Mouse (Mus musculus): Measurements from ENCODE around the gene Gm20388. TPM values are rescaled to one million over a fixed set of nuclear protein-coding genes. Genes with fewer than 3 reads are reported as not detected.

Gene Gm20388
- total and polyA plus RNA-seq, 2 experiments from 2014 or later, result 17.3 TPM; not detected in 1

DNA sequence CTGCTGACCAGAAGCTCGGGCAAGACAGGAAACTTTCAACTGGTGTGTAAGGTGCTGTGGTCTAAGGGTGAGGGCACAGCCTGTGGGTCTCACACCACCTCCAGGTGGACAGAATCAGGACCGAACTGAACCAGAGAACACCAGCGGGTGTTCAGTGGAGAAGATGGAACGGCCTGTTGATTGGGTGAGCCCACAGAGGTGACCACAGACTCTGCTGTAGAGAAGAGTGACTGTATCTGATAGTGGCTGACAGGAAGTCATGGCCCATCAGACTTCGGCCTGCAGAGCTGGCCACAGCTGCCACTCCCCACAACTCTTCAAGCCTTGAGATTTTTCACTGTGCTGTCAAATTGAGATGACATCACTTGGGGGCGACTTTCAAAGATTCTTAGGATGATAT lies 3808.6 kb downstream of the Gm20388 start:
- H3K4me1 ChIP-seq (ENCODE audit: control insufficient read depth, insufficient read depth), result peaks cover 22% of the 10 kb centered on the region; the same call in 1 of the 2 replicates
- TF ChIP-seq EP300 (IDR thresholded peaks at IDR 0.05; ENCODE audit: low read depth), result no peak
- no peak for TF ChIP-seq CTCF (IDR thresholded peaks at IDR 0.05; ENCODE audit: low read depth)
- H3K27ac ChIP-seq (ENCODE audit: low read depth), result no peak overlapping the region

DNA sequence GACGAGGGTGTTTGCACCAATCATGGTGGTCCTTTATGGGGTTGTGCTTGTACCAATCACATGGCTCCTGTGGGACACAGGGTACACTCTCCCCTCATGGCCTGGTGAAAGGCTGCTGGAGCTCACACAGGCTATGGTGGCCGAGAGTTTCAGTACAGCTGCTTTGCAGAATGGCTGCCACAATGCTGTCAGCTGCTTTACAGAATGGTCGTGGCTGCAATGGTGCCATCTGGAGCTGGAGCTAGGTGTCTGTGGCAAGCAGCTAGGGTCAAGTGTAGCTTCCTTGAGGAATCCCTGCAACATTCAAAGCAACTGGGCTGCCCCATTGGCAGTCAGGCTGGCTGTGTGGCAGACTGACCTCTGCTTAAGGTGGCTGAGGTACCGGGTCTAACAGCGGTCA lies 3809.2 kb downstream of the Gm20388 start:
- ATAC-seq (ENCODE audit: insufficient read depth, low read depth) (no peak), DNase-seq (ENCODE audit: low spot score) (no peak)
- H3K4me2 ChIP-seq (ENCODE audit: low read depth, low read length), result no peak overlapping the region
- TF ChIP-seq EP300 (IDR thresholded peaks at IDR 0.05; ENCODE audit: low read depth) (no peak), CTCF (IDR thresholded peaks at IDR 0.05; ENCODE audit: low read depth) (no peak)
- H3K4me1 ChIP-seq (ENCODE audit: control insufficient read depth, insufficient read depth), result peaks cover 22% of the 10 kb centered on the region; the same call in 1 of the 2 replicates
- H3K9ac ChIP-seq (replicated peaks; ENCODE audit: low read depth, low read length), result no peak overlapping the region
- no peak overlapping the region for H3K27ac ChIP-seq (ENCODE audit: low read depth)
- H3K4me3 ChIP-seq (ENCODE audit: low read depth, low read length), result no peak overlapping the region
- no peaks in the 10 kb centered on the region for H3K36me3 ChIP-seq (replicated peaks; ENCODE audit: control insufficient read depth, insufficient read depth, low read length)
- H3K27me3 ChIP-seq (ENCODE audit: control insufficient read depth, insufficient read depth, low read length), result no peaks in the 10 kb centered on the region
- WGBS, result 74% methylated on average over 5 of the region's 5 CpGs
- H3K9me3 ChIP-seq (replicated peaks; ENCODE audit: control insufficient read depth, low read length), result no peaks in the 10 kb centered on the region

More for the DNA sequence above, 3808.6 kb downstream of the Gm20388 start:
- H3K4me2 ChIP-seq (ENCODE audit: low read depth, low read length), result no peak overlapping the region
- ATAC-seq (ENCODE audit: insufficient read depth, low read depth) (no peak), DNase-seq (ENCODE audit: low spot score) (no peak)
- H3K36me3 ChIP-seq (replicated peaks; ENCODE audit: control insufficient read depth, insufficient read depth, low read length), result no peaks in the 10 kb centered on the region
- no peaks in the 10 kb centered on the region for H3K9me3 ChIP-seq (replicated peaks; ENCODE audit: control insufficient read depth, low read length)
- no peak overlapping the region for H3K4me3 ChIP-seq (ENCODE audit: low read depth, low read length)
- no peaks in the 10 kb centered on the region for H3K27me3 ChIP-seq (ENCODE audit: control insufficient read depth, insufficient read depth, low read length)
- WGBS, result 83% methylated on average over 6 of the region's 6 CpGs
- no peak overlapping the region for H3K9ac ChIP-seq (replicated peaks; ENCODE audit: low read depth, low read length)

DNA sequence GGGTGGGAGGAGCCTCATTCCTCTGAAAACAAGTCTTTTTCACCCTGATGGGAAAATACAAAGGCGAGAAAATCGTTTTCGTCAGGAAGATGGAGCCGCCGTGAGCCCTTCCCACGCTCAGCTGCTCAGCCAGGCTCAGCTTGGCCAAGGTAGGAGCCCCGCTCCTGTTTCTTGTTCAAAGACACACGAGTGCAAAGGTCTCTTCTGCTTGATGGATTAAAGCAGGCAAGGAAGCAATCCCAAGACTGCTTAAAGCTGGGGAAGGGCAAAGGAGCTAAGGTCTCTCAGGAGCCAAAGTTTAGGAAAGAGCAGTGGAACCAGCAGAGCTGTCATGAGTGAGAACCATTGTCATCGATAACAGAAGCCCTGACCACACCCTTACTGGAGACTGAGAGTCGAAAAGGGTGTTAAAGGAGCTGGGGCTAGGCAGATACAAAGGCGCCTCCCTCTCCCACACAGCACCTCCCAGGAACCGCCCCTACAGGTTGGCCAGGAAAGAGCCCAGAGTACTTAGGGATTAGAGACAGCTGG lies 3809.9 kb downstream of the Gm20388 start:
- no peak overlapping the region for H3K4me3 ChIP-seq (ENCODE audit: low read depth, low read length)
- no peaks in the 10 kb centered on the region for H3K27me3 ChIP-seq (ENCODE audit: control insufficient read depth, insufficient read depth, low read length)
- H3K4me2 ChIP-seq (ENCODE audit: low read depth, low read length), result no peak overlapping the region
- no peak overlapping the region for H3K27ac ChIP-seq (ENCODE audit: low read depth)
- H3K9me3 ChIP-seq (replicated peaks; ENCODE audit: control insufficient read depth, low read length), result no peaks in the 10 kb centered on the region
- no peak overlapping the region for H3K9ac ChIP-seq (replicated peaks; ENCODE audit: low read depth, low read length)
- H3K4me1 ChIP-seq (ENCODE audit: control insufficient read depth, insufficient read depth), result peaks cover 22% of the 10 kb centered on the region; the same call in 1 of the 2 replicates
- no peak for TF ChIP-seq EP300 (IDR thresholded peaks at IDR 0.05; ENCODE audit: low read depth)
- no peak for TF ChIP-seq CTCF (IDR thresholded peaks at IDR 0.05; ENCODE audit: low read depth)
- no peak for DNase-seq (ENCODE audit: low spot score)
- H3K36me3 ChIP-seq (replicated peaks; ENCODE audit: control insufficient read depth, insufficient read depth, low read length), result no peaks in the 10 kb centered on the region
- ATAC-seq (ENCODE audit: insufficient read depth, low read depth), result no peak
- WGBS, result 46% methylated on average over 12 of the region's 12 CpGs

DNA sequence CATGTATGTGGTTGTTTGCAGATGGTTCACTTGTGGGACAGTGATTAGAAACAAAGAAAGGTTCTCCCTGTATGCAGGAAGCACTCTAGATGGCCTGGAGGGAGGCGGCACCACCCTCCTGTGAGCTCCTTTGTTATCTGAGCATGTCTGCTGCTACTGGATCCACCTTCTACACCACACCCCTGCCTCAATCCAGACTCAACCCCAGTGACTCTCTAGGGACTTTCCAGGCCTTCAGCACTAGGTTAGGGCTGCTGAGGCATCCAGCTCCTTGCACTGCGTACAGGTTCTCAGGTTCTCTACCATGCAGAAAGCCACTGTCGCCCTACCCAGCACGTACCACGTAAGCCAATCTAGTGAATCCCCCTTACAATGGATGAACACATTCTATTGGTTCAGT lies 3811.6 kb downstream of the Gm20388 start:
- ATAC-seq (ENCODE audit: insufficient read depth, low read depth) (no peak), DNase-seq (ENCODE audit: low spot score) (no peak)
- no peaks in the 10 kb centered on the region for H3K27me3 ChIP-seq (ENCODE audit: control insufficient read depth, insufficient read depth, low read length)
- H3K36me3 ChIP-seq (replicated peaks; ENCODE audit: control insufficient read depth, insufficient read depth, low read length), result no peaks in the 10 kb centered on the region
- no peak for TF ChIP-seq CTCF (IDR thresholded peaks at IDR 0.05; ENCODE audit: low read depth)
- TF ChIP-seq EP300 (IDR thresholded peaks at IDR 0.05; ENCODE audit: low read depth), result no peak
- 86% methylated on average over 5 of the region's 5 CpGs for WGBS
- H3K27ac ChIP-seq (ENCODE audit: low read depth), result no peak overlapping the region
- H3K9ac ChIP-seq (replicated peaks; ENCODE audit: low read depth, low read length), result no peak overlapping the region
- H3K4me2 ChIP-seq (ENCODE audit: low read depth, low read length), result no peak overlapping the region
- H3K9me3 ChIP-seq (replicated peaks; ENCODE audit: control insufficient read depth, low read length), result no peaks in the 10 kb centered on the region
- peaks cover 9% of the 10 kb centered on the region; the same call in 1 of the 2 replicates for H3K4me1 ChIP-seq (ENCODE audit: control insufficient read depth, insufficient read depth)
- no peak overlapping the region for H3K4me3 ChIP-seq (ENCODE audit: low read depth, low read length)

DNA sequence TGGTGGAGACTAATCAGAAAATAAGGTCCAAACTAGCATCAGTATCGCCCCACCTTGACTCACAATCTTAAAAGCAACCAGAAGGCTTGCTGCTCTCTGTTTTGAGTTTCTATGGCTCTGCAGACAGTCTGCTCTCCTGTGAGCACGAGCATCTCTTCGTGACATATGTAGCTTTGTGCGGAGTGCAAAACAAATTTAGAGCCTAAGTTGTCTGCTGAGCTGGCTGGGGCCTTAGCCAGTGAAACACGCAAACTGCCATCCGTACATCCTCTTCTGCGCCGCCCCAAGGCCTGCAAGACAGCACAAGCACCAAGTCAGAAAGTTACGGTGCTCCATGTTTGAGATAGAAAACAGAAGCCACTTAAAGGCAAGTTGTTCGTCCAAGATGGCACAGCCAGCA lies 3814.1 kb downstream of the Gm20388 start:
- no peak overlapping the region for H3K4me2 ChIP-seq (ENCODE audit: low read depth, low read length)
- 85% methylated on average over 10 of the region's 10 CpGs for WGBS
- no peak overlapping the region for H3K27ac ChIP-seq (ENCODE audit: low read depth)
- no peaks in the 10 kb centered on the region for H3K4me1 ChIP-seq (ENCODE audit: control insufficient read depth, insufficient read depth)
- no peak for TF ChIP-seq CTCF (IDR thresholded peaks at IDR 0.05; ENCODE audit: low read depth)
- TF ChIP-seq EP300 (IDR thresholded peaks at IDR 0.05; ENCODE audit: low read depth), result no peak
- no peak for DNase-seq (ENCODE audit: low spot score)
- no peak overlapping the region for H3K9ac ChIP-seq (replicated peaks; ENCODE audit: low read depth, low read length)
- H3K4me3 ChIP-seq (ENCODE audit: low read depth, low read length), result no peak overlapping the region
- no peaks in the 10 kb centered on the region for H3K27me3 ChIP-seq (ENCODE audit: control insufficient read depth, insufficient read depth, low read length)
- no peaks in the 10 kb centered on the region for H3K36me3 ChIP-seq (replicated peaks; ENCODE audit: control insufficient read depth, insufficient read depth, low read length)
- no peaks in the 10 kb centered on the region for H3K9me3 ChIP-seq (replicated peaks; ENCODE audit: control insufficient read depth, low read length)
- ATAC-seq (ENCODE audit: insufficient read depth, low read depth), result no peak

- no peak overlapping the region for H3K9ac ChIP-seq (replicated peaks; ENCODE audit: low read depth, low read length)
- H3K27ac ChIP-seq (ENCODE audit: low read depth), result no peak overlapping the region
- H3K4me1 ChIP-seq (ENCODE audit: control insufficient read depth, insufficient read depth), result no peaks in the 10 kb centered on the region
- TF ChIP-seq CTCF (IDR thresholded peaks at IDR 0.05; ENCODE audit: low read depth) (no peak), EP300 (IDR thresholded peaks at IDR 0.05; ENCODE audit: low read depth) (no peak)
- H3K27me3 ChIP-seq (ENCODE audit: control insufficient read depth, insufficient read depth, low read length), result peaks cover 4% of the 10 kb centered on the region
- ATAC-seq (ENCODE audit: insufficient read depth, low read depth), result no peak
- H3K36me3 ChIP-seq (replicated peaks; ENCODE audit: control insufficient read depth, insufficient read depth, low read length), result no peaks in the 10 kb centered on the region
- 74% methylated on average over 7 of the region's 7 CpGs for WGBS
- H3K4me2 ChIP-seq (ENCODE audit: low read depth, low read length), result no peak overlapping the region
- no peak for DNase-seq (ENCODE audit: low spot score)
- H3K4me3 ChIP-seq (ENCODE audit: low read depth, low read length), result no peak overlapping the region
- H3K9me3 ChIP-seq (replicated peaks; ENCODE audit: control insufficient read depth, low read length), result no peaks in the 10 kb centered on the region
Measured at GRCm38 (mm10) chr8:123725261-123725660, 3814.6 kb downstream of the Gm20388 start.
